Mouse (Mus musculus) liver, embryonic 14.5 days (tissue): ENCODE measurements around the gene Rab35.

ENCODE experiments used
- CTCF ChIP-seq: IDR thresholded peaks from 2 replicates; pipeline ENCODE4 v1.5.1; 2016; ENCODE audit warnings: antibody characterized with exemption, low read depth, control low read depth
- EP300 ChIP-seq: IDR thresholded peaks from 2 replicates; pipeline ENCODE4 v1.6.1; 2016; ENCODE audit warnings: antibody characterized with exemption, low read depth

DNA sequence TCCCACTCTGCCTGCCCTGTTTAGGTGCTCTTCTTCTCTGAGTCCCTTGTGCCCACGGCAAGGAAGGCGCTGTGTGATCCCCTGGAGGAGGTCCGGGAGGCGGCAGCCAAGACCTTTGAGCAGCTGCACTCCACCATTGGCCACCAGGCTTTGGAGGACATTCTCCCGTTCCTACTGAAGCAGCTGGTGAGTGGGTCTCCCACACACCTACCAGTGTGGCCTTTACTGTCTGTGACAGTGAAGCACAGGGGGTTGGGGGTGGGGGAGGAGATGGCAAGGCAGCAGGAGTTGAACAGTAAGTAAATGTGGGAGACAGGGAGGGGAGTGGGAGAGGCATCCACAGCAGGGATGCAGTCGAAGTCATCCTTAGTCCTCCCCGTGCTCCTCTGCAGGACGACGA, 18.4 kb upstream of the Rab35 start:
- TF ChIP-seq CTCF (no peak), EP300 (no peak)
